Mouse (Mus musculus) heart, postnatal 25 days (tissue): ENCODE measurements around the gene Gm49601. TPM values are rescaled to one million over a fixed set of nuclear protein-coding genes. Genes with fewer than 3 reads are reported as not detected.

ENCODE experiments used
- DNase-seq: peaks from one replicate; pipeline ENCODE4 v3.0.0; 2022; ENCODE audit warnings: low spot score
- intact Hi-C: fragments of 180-260 bp; cut with DNase I; formaldehyde crosslinking; loops from one replicate; pipeline ENCODE4 v1.15.1; 2025
- total RNA-seq, 2 experiments: library from RNA; stranded (reverse); gene quantifications; 2 replicates each; pipeline ENCODE4 v1.2.3; 2021

Gm49601 gene
- total RNA-seq, 2 experiments from 2014 or later, result 1.0 to 1.6 TPM

DNA sequence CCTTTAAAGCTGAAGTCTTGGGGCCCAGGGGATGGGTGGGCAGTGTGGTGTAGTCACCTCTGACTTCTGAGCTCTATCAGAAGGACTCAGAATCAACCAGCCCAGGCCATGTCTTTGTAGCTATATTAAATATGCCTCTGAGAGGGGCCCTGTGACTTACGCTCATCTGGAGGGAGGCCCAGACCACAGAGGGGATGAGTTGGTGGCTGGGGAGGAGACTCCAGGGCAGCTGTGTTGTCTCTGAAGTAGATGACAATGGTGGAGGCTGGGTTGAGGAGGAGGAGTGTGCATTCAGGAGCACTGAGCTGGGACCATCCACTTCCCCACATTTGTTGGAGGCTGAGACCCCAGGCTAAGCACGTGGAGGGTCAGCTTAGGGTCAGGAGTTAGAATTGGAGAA lies 7.9 kb downstream of the Gm49601 start:
- DNase-seq, result no peak
- intact Hi-C loops, result no loop called here

DNA sequence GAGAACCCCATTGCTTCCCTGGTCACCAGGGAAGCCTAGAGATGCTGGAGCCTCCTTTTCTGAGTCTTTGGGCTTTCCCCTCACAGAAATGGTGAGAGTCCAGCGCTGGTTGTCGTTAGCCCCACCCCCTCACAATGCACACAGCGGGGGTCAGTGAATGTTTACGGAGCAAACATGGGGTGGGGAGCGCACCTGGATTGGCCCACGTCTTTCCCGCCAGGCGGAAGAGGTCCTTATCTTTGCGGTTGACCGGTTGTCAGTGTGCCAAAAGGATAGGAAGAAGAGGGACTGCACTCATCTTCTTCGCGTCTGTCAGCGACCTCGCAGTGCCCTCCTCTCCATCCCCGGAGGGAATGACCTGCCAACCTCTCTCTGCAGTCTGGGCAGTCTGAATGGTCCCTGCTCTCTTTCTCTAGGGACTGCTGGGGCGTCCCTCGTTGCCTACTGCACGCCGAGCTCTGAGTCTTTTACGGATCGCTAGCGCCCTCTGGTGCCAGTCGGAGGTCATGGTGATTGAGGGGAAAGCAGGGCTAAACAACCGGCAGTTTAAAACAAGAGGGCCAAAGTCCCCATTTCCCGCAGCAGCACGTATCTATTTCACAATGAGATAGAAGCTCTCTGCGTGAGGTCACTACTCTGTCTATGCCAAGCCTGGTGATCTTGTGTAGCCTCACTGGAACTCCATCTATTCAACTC lies 8.7 kb downstream of the Gm49601 start:
- DNase-seq, result peak; percentile 63
- intact Hi-C loops, result loop anchor here (1.0 to 2.0 kb wide), 2 partner anchors 174 to 271 kb away; no protein-coding TSS in a partner anchor

DNA sequence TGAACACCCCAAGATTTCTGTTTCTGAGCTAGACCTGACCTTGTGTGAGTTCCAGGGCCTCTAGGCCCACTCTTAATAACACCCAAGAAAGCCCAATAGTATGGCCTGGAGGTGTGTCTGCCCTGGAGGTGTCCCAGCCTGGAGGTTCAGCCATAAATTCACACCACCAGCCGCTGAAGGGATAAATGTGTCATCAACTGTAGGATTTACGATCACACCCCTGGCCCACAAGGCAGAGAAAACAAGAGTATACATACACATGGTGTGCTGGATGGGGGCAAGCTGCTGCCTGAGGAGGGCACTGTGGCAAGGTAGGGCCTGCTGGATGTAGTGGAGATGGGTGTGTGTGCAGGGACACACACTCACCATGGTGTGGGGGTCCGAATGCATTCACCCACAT lies 12.9 kb downstream of the Gm49601 start:
- DNase-seq, result no peak
- intact Hi-C loops, result no loop called here

DNA sequence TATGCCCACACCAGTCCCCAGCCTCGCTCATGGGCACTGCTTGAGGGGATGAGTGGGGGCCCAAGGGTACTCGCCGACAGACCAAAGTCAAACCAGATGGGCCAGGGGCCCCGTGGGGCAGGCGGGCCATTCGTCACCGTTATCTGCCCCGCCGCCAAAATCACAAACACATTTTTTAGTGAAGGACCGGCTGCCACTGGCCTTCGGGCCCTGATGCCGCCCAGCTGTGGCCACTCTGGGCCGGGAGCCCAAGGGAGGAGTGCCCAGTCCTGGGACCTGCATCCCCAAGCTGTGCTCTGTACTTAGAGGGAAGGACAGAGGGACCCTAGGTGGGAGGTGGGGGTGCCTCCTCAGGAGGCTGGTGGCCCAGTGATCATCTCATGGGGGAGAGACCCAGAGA lies 14.5 kb downstream of the Gm49601 start:
- DNase-seq, result no peak
- intact Hi-C loops, result no loop called here

DNA sequence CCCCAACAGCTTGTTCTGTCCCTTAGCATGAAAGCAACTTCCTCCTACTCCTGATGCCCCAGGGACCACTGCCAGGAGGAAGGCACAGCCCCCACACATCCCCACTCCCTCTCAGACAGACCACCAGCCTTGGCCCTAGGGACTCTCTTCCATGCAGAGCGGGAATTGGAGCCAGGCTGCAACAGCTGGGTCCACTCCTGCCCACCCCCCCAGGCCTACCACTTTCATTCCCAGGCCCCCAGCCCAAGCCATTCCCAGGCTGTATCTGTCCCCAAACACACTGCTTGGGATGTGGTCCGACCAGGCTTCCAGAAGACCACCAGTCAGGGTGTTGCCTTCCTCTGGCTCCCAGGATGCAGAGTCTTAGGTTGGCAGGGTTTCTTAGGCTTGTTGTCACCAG lies 17.1 kb downstream of the Gm49601 start:
- no peak for DNase-seq
- intact Hi-C loops, result no loop called here

DNA sequence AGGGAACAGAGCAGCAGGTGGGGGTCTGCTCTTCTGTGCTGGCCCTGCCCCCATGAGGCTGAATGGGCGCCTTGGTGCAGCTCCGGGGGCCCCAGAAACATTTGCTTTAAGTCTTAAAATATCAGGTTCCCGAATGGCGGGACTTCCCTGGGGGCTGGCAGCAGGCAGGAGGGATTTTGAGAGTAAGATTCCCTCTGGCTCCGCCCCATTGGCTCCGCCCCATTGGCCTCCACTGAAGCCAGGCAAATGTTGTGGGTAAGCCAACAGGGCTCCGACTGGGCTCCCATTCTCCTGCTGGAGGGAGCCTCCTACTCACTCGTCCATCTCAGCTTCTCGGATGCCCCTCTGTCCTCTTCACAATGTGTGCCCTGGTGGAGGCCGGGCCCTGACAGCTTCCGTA lies 18.0 kb downstream of the Gm49601 start:
- intact Hi-C loops, result no loop called here
- no peak for DNase-seq

DNA sequence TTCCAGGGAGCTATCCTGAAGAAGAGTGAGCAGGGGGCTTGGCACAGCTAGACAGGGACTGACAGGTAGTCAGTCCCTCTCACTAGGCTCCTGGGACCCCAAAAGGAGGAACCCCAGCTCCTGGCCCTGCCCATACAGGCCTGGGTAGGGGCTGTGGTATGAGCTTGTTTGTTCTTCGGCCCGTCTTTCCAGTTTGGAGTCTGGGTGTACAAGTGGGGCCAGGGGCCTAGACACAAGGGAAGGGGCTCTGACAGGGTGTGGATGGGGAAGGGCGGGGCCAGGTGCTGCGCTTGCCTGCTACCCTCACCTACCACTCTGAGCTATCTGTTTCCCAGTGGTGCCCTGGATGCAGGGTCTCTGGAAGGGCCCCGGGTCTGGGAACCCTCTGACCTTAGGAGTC lies 20.5 kb downstream of the Gm49601 start:
- DNase-seq, result no peak
- intact Hi-C loops, result no loop called here

DNA sequence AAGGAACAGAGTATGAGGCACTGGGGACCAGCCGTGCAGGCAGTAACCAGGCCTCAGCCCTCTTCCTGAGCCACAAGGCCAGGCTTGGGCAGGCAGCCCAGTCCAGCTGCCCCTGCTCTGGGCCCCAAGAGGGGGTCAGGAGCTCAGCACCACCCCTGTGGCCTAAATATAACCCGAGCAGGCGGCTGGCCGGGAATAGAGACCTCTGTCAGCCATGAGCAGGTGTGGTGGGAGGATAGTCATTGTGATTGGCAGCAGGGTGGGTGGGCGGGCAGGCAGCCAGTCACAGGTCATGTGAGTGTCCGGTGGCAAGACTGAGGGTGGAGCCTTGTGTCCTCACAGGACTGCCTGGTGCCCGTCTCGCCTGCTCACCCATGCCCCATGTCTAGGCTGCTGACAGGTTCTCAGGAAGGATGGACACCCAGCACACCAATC lies 21.9 kb downstream of the Gm49601 start:
- intact Hi-C loops, result no loop called here
- no peak for DNase-seq

DNA sequence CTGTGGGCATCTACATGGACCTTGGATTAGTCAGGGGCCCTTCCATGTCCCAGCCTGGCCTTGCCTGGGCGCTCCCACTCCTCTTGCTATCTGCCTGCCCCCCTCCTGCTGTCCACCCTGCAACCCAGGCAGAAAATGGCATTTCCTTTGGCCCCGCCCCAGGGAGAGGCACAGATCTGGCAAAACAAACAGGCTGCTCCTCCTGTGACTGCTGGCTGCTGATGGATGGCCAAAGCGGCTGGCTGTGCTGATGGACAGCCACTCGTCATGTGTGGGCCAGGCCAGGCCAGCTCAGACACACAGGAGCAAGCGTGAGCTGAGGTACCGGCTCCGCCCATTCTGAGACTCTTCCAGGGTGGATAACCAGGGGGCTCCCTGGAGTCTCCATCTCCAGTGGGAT lies 24.8 kb downstream of the Gm49601 start:
- no peak for DNase-seq
- intact Hi-C loops, result no loop called here

DNA sequence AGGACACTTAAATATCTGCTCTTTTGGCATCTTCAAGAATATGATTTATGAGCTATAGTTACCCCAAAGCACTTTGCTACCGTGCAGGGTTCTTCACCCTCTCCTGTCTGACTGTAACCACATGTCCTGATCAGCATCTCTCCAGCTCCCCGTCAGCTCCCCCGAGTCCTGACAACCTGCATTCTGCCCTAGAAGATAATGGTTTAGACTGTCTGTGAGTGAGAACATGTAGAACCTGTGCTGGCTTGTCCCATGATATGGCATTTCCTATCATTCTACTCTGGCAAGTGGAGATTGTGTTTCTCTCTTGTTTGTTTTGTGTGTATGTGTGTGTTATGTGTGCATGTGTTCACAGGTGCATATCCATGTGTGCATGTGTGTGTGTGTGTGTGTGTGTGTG lies 28.2 kb downstream of the Gm49601 start:
- intact Hi-C loops, result no loop called here
- no peak for DNase-seq

DNA sequence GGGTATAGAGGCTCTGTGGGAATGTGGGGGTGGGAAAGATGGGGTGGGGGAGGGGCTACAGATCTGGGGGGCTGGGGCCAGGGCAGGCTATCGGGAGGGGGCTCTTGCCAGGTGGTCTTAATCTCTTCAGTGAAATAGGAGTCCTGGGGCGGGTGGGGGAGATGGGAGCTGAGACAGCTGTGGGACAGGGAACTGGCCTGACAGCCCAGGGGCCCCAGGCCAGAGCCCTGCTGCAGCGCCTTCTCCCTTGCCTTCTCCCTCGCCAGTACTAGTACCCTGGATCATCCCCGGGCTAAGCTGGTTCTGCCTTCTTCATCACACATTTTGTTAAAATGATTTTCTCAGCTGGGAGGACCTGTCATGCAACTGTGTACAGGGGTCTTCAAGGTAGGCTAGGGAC lies 30.0 kb downstream of the Gm49601 start:
- no peak for DNase-seq
- intact Hi-C loops, result no loop called here

DNA sequence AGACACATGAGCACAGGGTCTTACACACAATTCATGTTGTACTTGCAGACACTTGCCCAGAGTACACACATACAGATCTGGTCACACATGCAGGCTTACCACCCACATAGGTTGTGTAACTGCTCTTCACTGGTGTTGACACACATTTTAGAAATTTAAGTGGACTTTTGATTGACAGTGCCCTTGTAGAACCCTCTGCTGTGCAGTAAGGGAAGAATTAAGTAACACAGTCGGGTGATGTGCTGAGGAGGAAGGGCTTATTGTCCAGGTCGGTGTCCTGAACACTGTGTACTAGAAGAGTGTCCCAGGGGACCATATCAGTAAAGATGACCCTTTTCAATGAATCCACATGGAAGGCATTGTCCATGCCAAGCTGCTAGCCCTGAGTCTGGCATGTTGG lies 32.3 kb downstream of the Gm49601 start:
- intact Hi-C loops, result no loop called here
- no peak for DNase-seq

DNA sequence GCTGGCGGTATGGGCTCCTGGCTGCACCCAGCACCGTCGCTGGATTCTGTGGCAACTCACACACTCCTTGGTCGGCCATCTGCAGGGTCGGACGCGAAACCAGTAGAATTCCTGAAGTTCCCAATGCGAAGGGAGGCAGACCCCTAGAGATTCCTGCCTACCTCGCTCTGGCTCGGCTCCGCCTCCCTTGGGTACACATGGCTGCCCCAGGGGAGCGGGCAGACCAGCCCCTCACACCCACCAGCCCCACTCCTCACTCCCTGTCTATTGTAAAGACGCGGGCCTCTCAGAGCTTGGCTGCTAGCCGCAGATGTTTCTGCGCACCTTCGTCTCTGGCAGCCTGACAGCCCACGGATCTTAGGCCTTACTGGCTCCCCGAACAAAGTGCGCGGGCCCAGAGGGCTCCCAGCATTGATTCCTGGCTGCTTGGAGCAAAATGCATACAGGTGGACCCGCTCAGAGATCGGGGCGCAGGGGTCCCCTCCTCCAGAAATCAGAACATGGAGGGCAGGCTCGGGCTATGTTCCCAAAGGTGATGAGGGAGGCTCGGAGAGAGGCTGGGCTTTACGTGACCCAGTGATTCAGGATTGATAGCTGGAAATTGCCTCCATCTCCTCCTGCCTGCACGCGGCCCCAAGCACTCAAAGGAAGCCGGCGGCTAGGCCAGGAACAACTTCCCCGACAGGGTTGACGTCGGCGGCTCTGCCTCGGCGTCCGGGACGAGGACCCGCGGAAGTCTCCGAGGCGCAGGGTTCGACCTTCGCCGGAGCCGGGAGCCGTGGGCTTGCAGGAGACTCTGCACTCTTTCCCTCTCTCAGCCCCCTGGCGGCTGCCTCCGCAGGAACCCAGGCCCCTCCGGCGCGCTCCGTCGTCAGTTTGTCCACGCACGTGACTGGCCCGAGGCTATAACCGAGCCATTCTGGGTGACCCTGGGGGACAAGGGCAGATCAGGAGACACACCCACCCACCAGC lies 34.9 kb downstream of the Gm49601 start:
- no peak for DNase-seq
- intact Hi-C loops, result no loop called here

DNA sequence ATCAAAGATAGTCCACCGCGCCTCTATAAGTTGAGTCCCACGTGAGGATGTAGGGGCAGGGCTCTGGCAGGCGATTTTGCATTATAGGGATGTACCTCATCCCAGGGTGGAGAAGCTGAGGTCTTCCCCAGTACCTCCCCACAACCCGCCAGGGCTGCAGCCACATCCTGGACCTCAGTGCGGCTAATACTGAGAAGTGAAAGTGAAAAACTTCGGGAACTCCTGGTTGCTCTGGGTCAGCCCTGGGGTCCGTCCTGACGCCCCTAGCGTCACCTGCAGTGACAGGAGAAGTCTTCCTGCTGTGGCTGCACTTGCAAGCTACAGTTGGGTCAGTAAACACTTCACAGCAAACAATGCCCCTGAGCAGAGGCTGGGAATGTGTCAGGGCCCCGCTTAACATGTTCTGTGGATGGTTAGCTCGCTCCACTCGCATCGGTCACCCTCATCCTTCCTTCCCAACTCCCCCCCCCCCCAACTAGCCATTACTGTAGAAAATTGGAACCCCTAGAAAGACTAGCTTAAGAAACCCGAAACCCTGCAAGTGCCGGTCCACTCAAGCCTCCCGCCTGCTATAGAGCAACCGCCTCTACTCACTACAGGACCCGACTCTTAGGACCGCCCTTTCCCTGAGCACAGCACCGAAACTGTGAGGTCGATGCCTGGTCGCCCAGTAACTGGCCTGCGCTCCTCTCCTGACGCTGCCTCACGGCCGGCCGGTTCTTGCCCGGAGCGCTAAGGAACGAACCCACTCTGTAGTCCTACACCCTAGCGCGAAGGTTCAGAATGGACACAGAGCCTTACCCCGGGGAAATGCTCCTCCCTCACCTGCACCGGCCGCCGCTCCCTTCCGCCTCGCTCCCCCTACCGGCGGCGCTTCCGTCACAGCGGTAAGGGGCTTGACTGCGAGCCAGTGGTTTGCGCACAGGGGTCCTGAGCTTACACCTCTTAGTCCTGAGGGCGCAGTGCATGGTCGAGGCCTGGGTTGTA lies 36.1 kb downstream of the Gm49601 start, which contains the start of gene Tbx1:
Gene Tbx1 (minus strand): TSS at position 868 of the 987 bp plus-strand sequence.
- DNase-seq, result no peak
- intact Hi-C loops, result no loop called here

DNA sequence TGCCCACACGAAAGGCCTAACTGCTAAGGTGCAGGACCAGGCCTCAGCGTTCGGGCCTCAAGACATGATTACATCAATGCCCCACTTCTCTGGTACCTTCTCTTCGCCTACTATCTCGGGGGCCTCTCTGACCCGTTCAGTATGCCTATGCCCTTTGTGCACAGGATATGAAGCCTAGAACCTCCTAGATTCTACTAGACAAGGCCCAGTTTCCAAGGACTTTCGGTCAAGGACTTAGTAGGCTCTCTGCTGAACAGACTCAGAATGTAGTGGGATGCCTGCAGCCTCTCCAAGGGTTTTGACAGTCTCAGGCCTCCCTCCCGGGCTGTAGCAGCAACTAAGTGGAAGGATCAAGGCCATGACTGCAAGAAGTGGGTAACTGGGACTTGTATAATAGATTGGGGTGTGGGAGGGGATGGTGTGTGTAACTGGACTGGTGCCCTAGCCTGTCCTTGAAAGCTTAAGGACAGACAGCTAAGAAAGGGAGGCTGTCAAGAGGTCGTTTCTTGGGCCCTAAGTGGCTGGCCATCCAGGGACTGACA lies 37.1 kb downstream of the Gm49601 start:
- intact Hi-C loops, result no loop called here

DNA sequence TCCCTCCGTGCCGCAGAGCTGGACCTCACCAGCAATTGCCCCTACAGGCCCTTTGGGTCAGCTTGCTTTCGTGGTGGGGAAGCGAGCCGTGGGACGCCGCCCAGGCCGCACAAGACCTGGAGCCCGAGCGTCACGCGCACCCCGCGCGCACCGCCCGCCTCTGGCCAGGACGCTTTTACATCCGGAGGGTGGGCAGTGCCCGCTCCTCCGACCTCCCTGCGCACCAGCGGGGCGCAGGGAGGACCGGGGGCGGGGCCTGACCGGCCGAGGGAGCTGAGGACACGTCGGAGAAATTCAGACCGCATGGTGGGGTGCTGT lies 37.5 kb downstream of the Gm49601 start:
- DNase-seq, result no peak
- intact Hi-C loops, result no loop called here

More for the DNA sequence above, 37.1 kb downstream of the Gm49601 start:
- DNase-seq, result no peak

DNA sequence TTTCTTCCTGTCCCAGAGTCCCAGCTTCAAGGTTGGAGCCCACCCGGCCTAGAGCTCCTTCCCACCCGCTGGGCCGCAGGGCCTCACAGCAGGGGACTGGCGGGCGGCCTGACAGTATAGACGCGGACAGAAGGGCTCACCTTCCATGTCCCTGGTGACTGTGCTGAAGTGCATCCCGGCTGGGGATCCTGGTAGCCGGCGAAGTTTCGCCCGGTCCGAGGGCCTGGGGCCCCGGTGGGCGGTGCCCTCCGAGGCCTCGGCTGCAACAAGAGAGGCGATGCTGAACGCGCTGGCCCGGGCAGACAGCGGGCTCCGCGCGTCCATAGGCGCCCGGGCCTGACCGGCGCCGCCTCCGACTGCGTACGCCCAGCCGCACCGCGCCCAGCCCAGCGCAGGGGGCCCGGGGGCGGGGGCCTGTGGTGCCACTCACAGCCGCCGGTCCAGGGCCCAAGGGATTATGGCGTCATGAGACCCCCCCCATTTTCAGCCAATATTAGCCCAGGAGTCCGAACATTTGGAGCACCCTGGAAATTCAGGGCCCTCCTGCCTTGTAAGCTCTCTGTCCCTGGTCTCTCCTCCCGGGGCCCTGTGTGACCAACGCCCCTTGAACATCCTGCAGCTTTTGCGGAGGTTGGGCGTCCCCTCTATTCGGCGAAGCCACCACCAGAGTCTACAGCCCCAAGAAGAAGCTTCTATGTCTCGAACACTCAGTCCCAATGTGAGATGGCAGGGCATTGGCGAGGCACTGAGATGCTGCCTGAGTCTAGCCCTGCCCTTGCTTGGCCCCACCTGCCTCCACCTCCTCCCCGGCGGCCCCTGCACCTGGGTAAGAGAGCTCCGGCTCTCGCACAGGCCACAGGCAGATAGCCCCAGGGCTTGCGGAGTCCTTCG lies 38.1 kb downstream of the Gm49601 start:
- intact Hi-C loops, result no loop called here
- DNase-seq, result no peak

DNA sequence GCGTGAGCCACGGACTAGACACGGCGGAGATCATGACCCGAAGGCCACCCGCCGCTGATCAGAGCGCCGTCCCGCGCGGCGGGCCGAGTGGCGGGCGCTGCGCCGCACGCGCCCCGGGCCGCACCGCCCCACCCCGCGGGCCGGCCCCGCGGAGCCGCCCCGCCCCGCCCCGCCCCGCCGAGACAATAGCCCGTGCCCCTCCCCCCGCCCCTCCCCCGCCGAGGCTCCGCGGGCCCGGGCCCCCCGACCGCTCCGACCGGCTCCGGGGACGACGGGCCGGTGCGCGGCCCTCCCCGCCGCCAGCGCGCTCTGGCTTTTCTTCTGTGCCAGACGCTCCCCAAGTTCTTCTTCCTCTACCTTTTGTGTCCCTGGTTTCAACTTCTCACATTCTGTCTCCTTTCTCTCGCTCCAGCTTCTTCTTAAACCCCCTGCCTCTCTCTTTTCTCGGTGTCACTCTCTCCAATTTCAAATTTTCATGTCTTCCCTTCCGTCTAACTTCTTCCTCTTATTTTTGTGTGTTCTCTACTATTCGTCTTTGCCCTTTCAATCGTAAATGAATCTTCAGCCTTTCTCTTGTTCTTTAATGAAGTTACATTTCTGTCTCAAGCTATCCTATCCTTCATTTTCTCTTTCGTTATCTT lies 39.2 kb downstream of the Gm49601 start:
- no peak for DNase-seq
- intact Hi-C loops, result no loop called here
